Mouse (Mus musculus) telencephalon, adult 2 months (tissue): ENCODE measurements at regions not wholly inside any gene's neighbourhood (a gene's known extent, or its start where the extent isn't known, plus 50 kb on each side); places are given as distances from the start of the nearest gene placed in this dataset.

Experiments used
- DNase-seq: peaks from one replicate; pipeline ENCODE4 v3.0.0-alpha.2; 2011; ENCODE audit warnings: low read depth, low spot score

GRCm38 (mm10) chr5:50570701-50571100 is 511.9 kb upstream of the Adgra3 start:
- peak; percentile 33 for DNase-seq

GRCm38 (mm10) chr5:50551125-50551524 is 492.3 kb upstream of the Adgra3 start:
- no peak for DNase-seq

- DNase-seq, result no peak
These were observed 453.7 kb upstream of the Adgra3 start for GRCm38 (mm10) chr5:50512539-50512938.

- DNase-seq, result no peak
These were observed 451.1 kb upstream of the Adgra3 start for GRCm38 (mm10) chr5:50509696-50510421.

GRCm38 (mm10) chr5:50490223-50490622 is 431.4 kb upstream of the Adgra3 start:
- no peak for DNase-seq

- no peak for DNase-seq
These were observed 418.2 kb upstream of the Adgra3 start for GRCm38 (mm10) chr5:50476985-50477384.

- no peak for DNase-seq
These were observed 402.7 kb upstream of the Adgra3 start for GRCm38 (mm10) chr5:50461491-50461890.

- peak; percentile 68 for DNase-seq
These were observed 398.8 kb upstream of the Adgra3 start for GRCm38 (mm10) chr5:50457621-50458020.

GRCm38 (mm10) chr5:50454387-50454786 is 395.6 kb upstream of the Adgra3 start:
- no peak for DNase-seq

- peak; percentile 15 for DNase-seq
These were observed 348.1 kb upstream of the Adgra3 start for GRCm38 (mm10) chr5:50406923-50407322.

GRCm38 (mm10) chr5:50406520-50406919 is 347.7 kb upstream of the Adgra3 start:
- no peak for DNase-seq
